Mouse (Mus musculus): Measurements from ENCODE around the gene Ifnlr1. TPM values are rescaled to one million over a fixed set of nuclear protein-coding genes. Genes with fewer than 3 reads are reported as not detected.

Gene Ifnlr1
- polyA plus RNA-seq, 1 experiment from 2014 or later: 0.35 TPM

GRCm38 (mm10) chr4:135730204-135730603 lies 44.1 kb downstream of the Ifnlr1 start:
- 85% methylated on average over 9 of the region's 9 CpGs for WGBS
- peaks cover 9% of the 10 kb centered on the region; the same call in 1 of the 2 replicates for H3K9me3 ChIP-seq
- H3K4me3 ChIP-seq: no peak overlapping the region
- no peak overlapping the region for H3K27ac ChIP-seq
- H3K36me3 ChIP-seq: no peaks in the 10 kb centered on the region
- no peak for DNase-seq (ENCODE audit: low spot score)
- peaks cover 13% of the 10 kb centered on the region; the same call in 1 of the 2 replicates for H3K4me1 ChIP-seq (replicated peaks)
- 0 out of 2 replicates have a peak, but pooled peaks cover 8% of the 10 kb centered on the region for H3K27me3 ChIP-seq (ENCODE audit: insufficient read depth, poor library complexity, severe bottlenecking)

- H3K36me3 ChIP-seq: no peaks in the 10 kb centered on the region
- no peak for DNase-seq (ENCODE audit: low spot score)
- H3K27me3 ChIP-seq (ENCODE audit: insufficient read depth, poor library complexity, severe bottlenecking): 0 out of 2 replicates have a peak, but pooled peaks cover 8% of the 10 kb centered on the region
- H3K27ac ChIP-seq: no peak overlapping the region
- 85% methylated on average over 8 of the region's 8 CpGs for WGBS
- no peak overlapping the region for H3K4me3 ChIP-seq
- peaks cover 14% of the 10 kb centered on the region; the same call in 1 of the 2 replicates for H3K9me3 ChIP-seq
- peaks cover 13% of the 10 kb centered on the region; the same call in 1 of the 2 replicates for H3K4me1 ChIP-seq (replicated peaks)
Observed at GRCm38 (mm10) chr4:135730951-135731350, 44.9 kb downstream of the Ifnlr1 start.

- H3K27ac ChIP-seq: no peak overlapping the region
- H3K4me3 ChIP-seq: no peak overlapping the region
- no peaks in the 10 kb centered on the region for H3K27me3 ChIP-seq (ENCODE audit: insufficient read depth, poor library complexity, severe bottlenecking)
- DNase-seq (ENCODE audit: low spot score): no peak
- 97% methylated on average over 14 of the region's 14 CpGs for WGBS
- peaks cover 6% of the 10 kb centered on the region; the same call in 1 of the 2 replicates for H3K4me1 ChIP-seq (replicated peaks)
- no peaks in the 10 kb centered on the region for H3K36me3 ChIP-seq
- H3K9me3 ChIP-seq: peaks cover 14% of the 10 kb centered on the region; the same call in 1 of the 2 replicates
Observed at GRCm38 (mm10) chr4:135733901-135734300, 47.8 kb downstream of the Ifnlr1 start.

- Histone ChIP-seq H3K4me3 (no peak overlapping the region), H3K27ac (no peak overlapping the region), H3K27me3 (ENCODE audit: insufficient read depth, poor library complexity, severe bottlenecking) (no peaks in the 10 kb centered on the region), H3K4me1 (replicated peaks) (peaks cover 11% of the 10 kb centered on the region; the same call in 1 of the 2 replicates), H3K36me3 (no peaks in the 10 kb centered on the region), H3K9me3 (peaks cover 14% of the 10 kb centered on the region; the same call in 1 of the 2 replicates)
- DNase-seq (ENCODE audit: low spot score): no peak
- WGBS: 85% methylated on average over 3 of the region's 3 CpGs
Observed at GRCm38 (mm10) chr4:135736903-135737302, 50.8 kb downstream of the Ifnlr1 start.

GRCm38 (mm10) chr4:135738237-135738636 lies 52.1 kb downstream of the Ifnlr1 start:
- Histone ChIP-seq H3K4me3 (no peak overlapping the region), H3K4me1 (replicated peaks) (peaks cover 11% of the 10 kb centered on the region; the same call in 1 of the 2 replicates), H3K27ac (no peak overlapping the region), H3K36me3 (no peaks in the 10 kb centered on the region), H3K27me3 (ENCODE audit: insufficient read depth, poor library complexity, severe bottlenecking) (no peaks in the 10 kb centered on the region), H3K9me3 (peaks cover 14% of the 10 kb centered on the region; the same call in 1 of the 2 replicates)
- WGBS: 76% methylated on average over 5 of the region's 5 CpGs
- no peak for DNase-seq (ENCODE audit: low spot score)

GRCm38 (mm10) chr4:135739148-135739547 lies 53.1 kb downstream of the Ifnlr1 start:
- 77% methylated on average over 7 of the region's 7 CpGs for WGBS

GRCm38 (mm10) chr4:135739672-135740071 lies 53.6 kb downstream of the Ifnlr1 start:
- H3K9me3 ChIP-seq: 0 out of 2 replicates have a peak, but pooled peaks cover 6% of the 10 kb centered on the region
- peaks cover 25% of the 10 kb centered on the region for H3K4me1 ChIP-seq (replicated peaks)
- WGBS: 94% methylated on average over 14 of the region's 14 CpGs
- H3K27ac ChIP-seq: no peak overlapping the region
- no peaks in the 10 kb centered on the region for H3K27me3 ChIP-seq (ENCODE audit: insufficient read depth, poor library complexity, severe bottlenecking)
- H3K36me3 ChIP-seq: no peaks in the 10 kb centered on the region
- no peak for DNase-seq (ENCODE audit: low spot score)
- H3K4me3 ChIP-seq: no peak overlapping the region

More at GRCm38 (mm10) chr4:135739148-135739547, 53.1 kb downstream of the Ifnlr1 start:
- Histone ChIP-seq H3K27me3 (ENCODE audit: insufficient read depth, poor library complexity, severe bottlenecking) (no peaks in the 10 kb centered on the region), H3K4me3 (no peak overlapping the region), H3K4me1 (replicated peaks) (peaks cover 20% of the 10 kb centered on the region), H3K9me3 (peaks cover 11% of the 10 kb centered on the region; the same call in 1 of the 2 replicates), H3K27ac (no peak overlapping the region), H3K36me3 (no peaks in the 10 kb centered on the region)
- DNase-seq (ENCODE audit: low spot score): no peak

- Histone ChIP-seq H3K9me3 (no peaks in the 10 kb centered on the region), H3K4me1 (replicated peaks) (peaks cover 48% of the 10 kb centered on the region), H3K4me3 (no peak overlapping the region), H3K36me3 (no peaks in the 10 kb centered on the region), H3K27ac (no peak overlapping the region), H3K27me3 (ENCODE audit: insufficient read depth, poor library complexity, severe bottlenecking) (no peaks in the 10 kb centered on the region)
- DNase-seq (ENCODE audit: low spot score): no peak
- WGBS: 54% methylated on average over 6 of the region's 6 CpGs
Observed at GRCm38 (mm10) chr4:135743520-135743919, 57.4 kb downstream of the Ifnlr1 start.

- DNase-seq (ENCODE audit: low spot score): no peak
Observed at GRCm38 (mm10) chr4:135744726-135745448, 58.8 kb downstream of the Ifnlr1 start.

GRCm38 (mm10) chr4:135745613-135746012 lies 59.5 kb downstream of the Ifnlr1 start:
- Histone ChIP-seq H3K27me3 (ENCODE audit: insufficient read depth, poor library complexity, severe bottlenecking) (no peaks in the 10 kb centered on the region), H3K27ac (no peak overlapping the region), H3K9me3 (no peaks in the 10 kb centered on the region), H3K4me1 (replicated peaks) (peaks cover 39% of the 10 kb centered on the region), H3K36me3 (no peaks in the 10 kb centered on the region), H3K4me3 (no peak overlapping the region)
- DNase-seq (ENCODE audit: low spot score): no peak
- 80% methylated on average over 10 of the region's 10 CpGs for WGBS

More at GRCm38 (mm10) chr4:135744726-135745448, 58.8 kb downstream of the Ifnlr1 start:
- no peak overlapping the region for H3K4me3 ChIP-seq
- H3K36me3 ChIP-seq: no peaks in the 10 kb centered on the region
- H3K27me3 ChIP-seq (ENCODE audit: insufficient read depth, poor library complexity, severe bottlenecking): no peaks in the 10 kb centered on the region
- H3K9me3 ChIP-seq: no peaks in the 10 kb centered on the region
- no peak overlapping the region for H3K27ac ChIP-seq
- 72% methylated on average over 16 of the region's 16 CpGs for WGBS
- peaks cover 39% of the 10 kb centered on the region for H3K4me1 ChIP-seq (replicated peaks)

GRCm38 (mm10) chr4:135750896-135751295 lies 64.8 kb downstream of the Ifnlr1 start:
- peaks cover 14% of the 10 kb centered on the region for H3K4me1 ChIP-seq (replicated peaks)
- no peaks in the 10 kb centered on the region for H3K27me3 ChIP-seq (ENCODE audit: insufficient read depth, poor library complexity, severe bottlenecking)
- WGBS: 81% methylated on average over 8 of the region's 8 CpGs
- no peaks in the 10 kb centered on the region for H3K36me3 ChIP-seq
- H3K4me3 ChIP-seq: no peak overlapping the region
- DNase-seq (ENCODE audit: low spot score): no peak
- H3K27ac ChIP-seq: no peak overlapping the region
- peaks cover 10% of the 10 kb centered on the region for H3K9me3 ChIP-seq

GRCm38 (mm10) chr4:135752106-135752778 lies 66.2 kb downstream of the Ifnlr1 start:
- no peak for DNase-seq (ENCODE audit: low spot score)
- no peaks in the 10 kb centered on the region for H3K36me3 ChIP-seq
- no peaks in the 10 kb centered on the region for H3K27me3 ChIP-seq (ENCODE audit: insufficient read depth, poor library complexity, severe bottlenecking)
- H3K9me3 ChIP-seq: peaks cover 10% of the 10 kb centered on the region
- no peak overlapping the region for H3K27ac ChIP-seq
- H3K4me1 ChIP-seq (replicated peaks): 0 out of 2 replicates have a peak, but pooled peaks cover 3% of the 10 kb centered on the region
- WGBS: 84% methylated on average over 7 of the region's 7 CpGs
- no peak overlapping the region for H3K4me3 ChIP-seq

- Histone ChIP-seq H3K9me3 (peaks cover 10% of the 10 kb centered on the region), H3K27me3 (ENCODE audit: insufficient read depth, poor library complexity, severe bottlenecking) (no peaks in the 10 kb centered on the region), H3K36me3 (no peaks in the 10 kb centered on the region), H3K27ac (no peak overlapping the region), H3K4me3 (no peak overlapping the region), H3K4me1 (replicated peaks) (0 out of 2 replicates have a peak, but pooled peaks cover 3% of the 10 kb centered on the region)
- WGBS: 91% methylated on average over 8 of the region's 8 CpGs
- DNase-seq (ENCODE audit: low spot score): no peak
Observed at GRCm38 (mm10) chr4:135752779-135753164, 66.7 kb downstream of the Ifnlr1 start.
